Mouse (Mus musculus) kidney, adult 18-20 months (tissue): Measurements from ENCODE around the gene Atg7.
"Not testable (repeated sequence)": the region's sequence is repeated elsewhere in the genome, so short reads cannot be mapped to it uniquely, and the experiment has no call there.

Experiments
- DNase-seq: peaks from one replicate; pipeline ENCODE4 v3.0.0; 2021

Gene Atg7

DNA sequence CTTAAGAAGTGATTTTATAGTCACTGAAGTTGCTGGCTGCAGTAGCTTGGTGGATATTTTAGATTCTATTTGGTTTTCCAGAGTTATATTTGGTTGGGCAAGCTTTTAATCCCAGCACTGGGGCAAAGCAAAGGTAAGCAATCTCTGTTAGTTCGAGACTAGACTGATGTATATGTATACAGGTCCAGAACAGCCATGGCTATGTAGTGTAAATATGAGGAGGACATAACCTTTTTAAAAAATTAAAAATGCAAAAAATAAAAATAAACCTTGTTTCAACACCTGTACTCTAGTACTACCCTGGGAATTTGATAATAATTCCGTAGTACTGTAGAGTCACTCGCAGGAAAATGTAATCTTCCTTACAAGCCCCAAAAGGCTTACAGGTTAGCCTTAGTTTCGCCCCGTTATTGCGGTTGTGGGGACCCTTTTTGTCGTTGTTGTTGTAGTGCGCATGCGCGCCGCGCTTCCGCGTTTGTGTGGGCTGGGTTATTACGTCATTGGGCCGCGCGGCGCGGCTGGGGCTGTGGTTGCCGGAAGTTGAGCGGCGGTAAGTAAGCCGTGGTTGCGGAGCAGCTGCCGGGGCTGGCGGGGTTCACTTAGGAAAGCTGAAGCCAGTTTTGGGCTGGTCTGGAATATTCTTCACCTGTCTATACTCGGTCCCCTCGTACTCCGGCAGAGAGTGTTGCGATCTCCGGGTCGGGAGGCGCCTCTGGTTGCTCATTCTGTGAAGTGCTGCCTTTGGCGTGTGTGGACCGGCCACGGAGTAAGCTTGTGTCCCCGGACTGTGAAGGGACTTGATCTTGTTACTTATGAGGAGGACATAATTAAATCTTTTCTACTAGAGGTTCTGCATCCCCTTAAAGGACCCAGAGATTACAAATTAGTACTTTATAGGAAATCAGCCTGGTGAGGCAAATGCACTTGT is at the start of gene Atg7:
Gene Atg7, plus strand, starts transcription at position 497 of the 928 bp plus-strand sequence.
- DNase-seq, result peak; percentile 94

DNA sequence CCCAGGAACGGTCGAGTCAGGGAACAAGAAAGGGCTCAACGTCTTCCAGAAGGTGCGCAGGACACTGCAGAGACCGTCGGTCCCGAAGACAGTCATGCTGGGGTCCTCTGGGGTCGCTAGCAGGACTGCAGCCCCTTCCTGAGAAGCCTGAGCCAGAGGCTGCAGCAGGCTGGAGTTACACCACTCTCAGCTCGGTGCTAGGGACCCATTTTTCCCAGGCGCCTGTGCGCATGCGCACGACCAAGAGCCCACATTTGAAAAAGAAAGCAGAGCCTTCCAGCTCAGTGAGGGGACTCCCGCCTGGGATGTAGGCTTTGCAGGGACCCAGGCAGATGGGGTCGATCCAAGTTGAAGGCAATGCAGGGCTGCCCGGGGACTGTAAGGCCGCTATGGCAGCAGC is 28.8 kb upstream of the Atg7 start:
- DNase-seq, result peak; percentile 26

GRCm38 (mm10) chr6:114633886-114634285 is 9.0 kb upstream of the Atg7 start:
- DNase-seq, result not testable (repeated sequence)

DNA sequence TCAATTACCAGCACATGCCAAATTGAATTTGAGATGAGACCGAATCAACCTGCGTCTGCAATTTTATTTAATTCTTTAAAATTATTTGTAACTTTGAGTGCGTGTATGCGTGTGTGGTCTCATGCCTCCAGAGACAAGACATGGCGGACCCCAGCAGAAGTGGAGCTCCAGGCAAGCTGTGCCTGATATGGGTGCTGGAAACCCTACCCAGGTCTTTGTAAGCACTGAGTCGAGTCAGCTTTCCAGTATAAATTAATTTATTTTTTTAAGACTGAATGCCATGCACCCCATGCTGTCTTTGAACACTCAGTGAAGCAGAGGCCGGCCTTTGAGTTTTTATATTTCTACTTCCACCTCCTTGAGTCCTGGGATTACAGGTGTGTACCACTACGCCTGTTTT is 819 bp downstream of the Atg7 start:
- DNase-seq, result no peak

- DNase-seq, result no peak
Observed at GRCm38 (mm10) chr6:114644531-114644930, 1.6 kb downstream of the Atg7 start.

- no peak for DNase-seq
Observed at GRCm38 (mm10) chr6:114646201-114646600, 3.3 kb downstream of the Atg7 start.

DNA sequence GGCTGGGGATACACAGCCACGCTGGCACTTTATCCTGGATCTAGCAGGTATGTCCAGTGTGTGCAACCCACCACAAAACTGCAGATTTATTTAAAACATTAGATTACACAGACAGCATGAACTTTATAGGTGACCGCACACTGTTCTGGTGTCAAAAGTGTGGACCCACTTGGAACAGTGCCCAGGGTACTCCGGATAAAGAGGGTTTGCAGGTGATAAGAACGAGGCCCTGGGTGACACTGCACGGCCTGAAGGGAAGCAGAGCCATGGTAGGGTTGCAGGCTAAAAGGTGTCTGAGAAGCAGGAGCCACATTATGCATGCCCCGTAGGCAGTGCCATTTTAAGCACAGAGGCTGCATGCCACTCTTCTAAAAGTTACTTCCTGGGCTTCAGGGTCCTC is 4.1 kb downstream of the Atg7 start:
- no peak for DNase-seq

DNA sequence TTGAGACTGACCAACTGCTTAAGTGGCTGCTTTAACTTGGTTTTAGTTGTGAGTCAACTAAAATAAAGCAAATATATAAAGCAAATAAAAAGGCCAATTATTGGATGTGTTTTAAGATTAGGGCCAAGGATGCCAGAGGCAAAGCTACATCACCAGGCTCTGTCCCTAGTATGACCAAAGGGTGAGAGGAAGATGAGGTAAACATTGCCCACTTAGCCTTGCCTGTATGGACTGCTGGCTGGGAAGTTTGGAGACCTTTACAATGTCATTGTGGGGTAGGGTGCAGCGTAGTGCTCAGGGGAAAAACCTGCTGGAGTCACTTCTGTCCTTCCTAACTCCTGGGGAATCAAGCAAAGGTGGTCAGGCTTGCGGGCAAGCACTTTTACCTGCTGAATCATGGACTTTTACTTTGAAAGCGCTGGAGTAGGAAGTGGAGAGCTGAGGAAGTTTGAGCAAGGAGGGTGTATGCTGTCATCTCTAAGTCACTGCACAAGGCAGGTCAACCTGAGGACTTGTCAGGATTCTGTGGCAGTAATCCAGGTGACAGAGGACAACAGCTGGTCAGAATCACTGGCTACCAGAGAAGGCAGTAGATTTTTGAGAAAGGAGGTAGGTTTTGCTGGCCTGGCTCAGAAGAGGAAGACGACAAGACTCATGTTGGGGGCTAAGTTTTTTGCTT is 5.6 kb downstream of the Atg7 start:
- DNase-seq, result no peak

DNA sequence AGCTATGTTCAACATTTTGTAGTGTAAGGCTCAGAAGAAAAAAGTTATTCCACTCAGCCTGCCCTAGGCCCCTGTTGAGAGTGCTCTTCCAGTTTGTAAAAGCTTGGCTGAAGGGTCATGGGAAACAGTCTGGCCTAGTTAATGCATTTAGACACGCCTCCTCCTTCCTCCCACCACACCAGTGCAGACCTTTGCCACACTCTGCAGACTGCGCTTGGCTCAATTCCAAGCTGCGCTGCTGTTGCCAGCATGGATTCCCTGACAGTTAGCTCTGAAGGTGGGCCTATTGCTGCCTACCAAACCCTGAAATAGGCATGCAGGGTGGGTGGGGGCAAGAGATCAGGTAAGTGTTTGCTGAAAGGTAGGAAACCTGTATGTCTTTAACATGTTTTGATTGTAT is 9.3 kb downstream of the Atg7 start:
- DNase-seq, result no peak

DNA sequence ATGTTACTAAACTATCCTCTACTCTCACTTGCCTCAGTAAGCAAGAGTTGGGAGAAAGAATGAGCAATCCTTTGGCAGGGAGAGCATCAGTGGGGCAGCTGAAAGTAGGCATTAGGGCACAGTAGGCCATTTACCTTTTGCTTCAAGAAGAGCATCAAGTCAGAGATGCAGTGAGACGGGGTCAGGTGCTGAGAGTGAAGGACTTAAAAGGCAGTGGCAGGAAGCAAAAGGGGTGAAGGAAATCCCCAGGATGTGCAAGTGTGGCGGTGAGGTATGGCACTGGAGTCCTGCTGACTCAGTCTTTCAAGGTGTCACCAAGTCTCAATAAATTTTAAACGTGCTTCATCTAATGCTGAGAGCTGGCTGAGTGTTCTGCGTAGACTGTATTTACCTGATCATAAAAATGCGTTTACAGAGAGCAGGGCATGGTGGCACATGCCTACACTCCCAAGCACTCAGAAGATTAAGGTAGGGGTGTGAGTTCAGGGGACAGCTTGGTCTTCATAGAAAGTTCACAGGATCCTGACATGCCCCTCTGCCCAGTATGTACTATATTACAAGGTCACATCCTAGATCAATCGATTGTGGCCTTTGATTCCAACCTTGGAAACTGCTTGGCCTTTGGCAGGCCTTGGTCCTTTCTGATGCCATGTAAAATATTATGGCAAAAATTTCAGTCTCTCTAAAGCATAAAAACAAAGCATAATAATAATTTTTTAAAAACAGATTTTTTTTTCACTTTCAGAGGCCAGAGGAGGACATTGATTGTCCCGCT is 14.1 kb downstream of the Atg7 start:
- no peak for DNase-seq

DNA sequence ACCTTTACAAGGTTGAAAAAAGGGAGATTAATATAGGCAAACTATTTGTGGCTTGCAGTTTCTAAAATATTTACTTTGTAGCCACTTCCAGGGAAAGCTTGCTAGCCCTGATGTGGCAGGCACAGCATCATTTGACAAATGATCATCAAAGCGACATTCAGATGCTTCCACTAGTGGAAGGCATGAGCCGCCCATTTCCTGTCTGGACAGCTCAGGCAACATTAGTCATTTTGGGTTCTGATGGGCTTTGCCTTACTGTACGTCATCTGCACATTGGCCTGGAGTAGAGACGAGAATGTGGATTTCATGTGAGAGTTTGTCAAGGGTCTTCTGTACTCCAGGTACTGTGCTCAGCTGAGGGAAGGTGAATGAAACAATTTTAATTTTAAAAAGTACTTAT is 14.9 kb downstream of the Atg7 start:
- no peak for DNase-seq

- DNase-seq, result no peak
Observed at GRCm38 (mm10) chr6:114659278-114659991, 16.5 kb downstream of the Atg7 start.

DNA sequence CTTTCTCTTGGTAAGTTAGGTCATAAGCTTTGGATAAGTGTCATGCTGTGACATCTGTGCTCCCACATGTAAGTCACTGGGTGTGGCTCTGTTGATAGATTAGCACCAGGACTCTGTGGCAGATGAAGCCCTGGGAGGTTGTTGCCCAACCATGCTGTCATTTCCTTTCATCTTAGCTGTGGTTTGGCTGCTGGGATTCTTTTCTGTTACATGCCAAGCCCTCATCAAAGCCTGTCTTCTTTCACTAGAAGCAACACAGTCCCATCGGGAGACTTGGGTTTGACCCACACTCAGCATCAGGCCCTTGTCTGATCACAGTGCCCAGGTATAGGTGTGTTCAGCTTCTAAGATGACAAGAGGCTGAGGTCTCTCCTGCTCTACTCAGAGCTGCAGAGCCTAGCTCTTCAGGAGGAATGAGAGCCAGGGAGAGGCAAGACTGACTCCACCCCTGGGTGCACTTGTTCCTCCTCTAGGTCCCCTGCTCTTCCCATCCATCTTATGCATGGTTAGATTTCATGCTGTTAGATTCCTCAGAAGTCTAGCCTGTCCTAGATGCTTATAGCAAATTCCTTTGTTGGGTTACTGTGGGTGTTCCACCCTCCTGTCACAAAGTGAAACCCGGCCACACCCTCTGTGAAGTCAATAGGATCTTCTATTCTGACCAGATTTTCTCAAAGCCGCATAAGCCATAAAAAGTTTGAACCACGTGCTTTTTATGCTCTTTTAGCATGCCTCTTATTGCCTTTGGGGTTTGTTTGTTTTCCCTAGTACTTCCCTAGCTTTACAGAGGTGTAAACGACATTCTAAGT is 17.3 kb downstream of the Atg7 start:
- DNase-seq, result no peak

GRCm38 (mm10) chr6:114663707-114664106 is 20.8 kb downstream of the Atg7 start:
- DNase-seq, result no peak

DNA sequence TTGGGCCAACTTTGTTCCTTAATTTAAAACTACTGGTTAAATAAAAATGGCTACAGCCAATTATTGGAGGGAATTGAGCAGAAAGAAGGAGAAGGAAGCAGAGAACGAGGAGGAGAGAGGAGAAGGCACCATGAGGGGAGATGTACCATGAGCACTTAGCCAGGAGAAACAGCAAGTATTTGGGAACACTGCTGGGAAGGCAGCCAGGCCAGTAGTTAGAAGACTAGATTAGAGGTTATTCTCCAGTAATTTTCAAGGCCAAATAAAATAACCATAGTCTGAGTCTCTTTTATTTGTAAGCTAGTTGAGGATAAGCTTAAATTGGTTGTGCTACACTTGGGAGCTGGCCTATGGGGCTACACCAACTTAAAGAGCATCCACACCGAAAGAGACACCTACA is 21.8 kb downstream of the Atg7 start:
- DNase-seq, result no peak

DNA sequence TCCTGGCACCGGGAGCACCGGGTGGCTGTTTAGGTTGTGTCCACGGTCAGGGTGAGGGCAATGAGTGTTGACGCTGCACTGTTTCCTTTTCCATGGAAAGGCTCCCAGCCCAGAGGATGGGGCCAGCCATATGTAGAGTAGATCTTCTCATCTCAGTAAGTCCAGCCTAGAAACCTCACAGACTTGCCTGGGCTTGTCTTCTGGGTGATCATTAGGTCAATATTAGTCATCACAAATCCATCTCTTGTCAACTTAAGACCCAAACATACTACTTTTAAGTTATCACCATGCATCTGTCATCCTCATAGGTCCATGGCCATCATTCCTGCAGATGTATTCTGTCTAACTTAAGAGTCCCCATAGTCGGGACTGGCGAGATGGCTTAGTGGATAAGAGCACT is 24.6 kb downstream of the Atg7 start:
- no peak for DNase-seq

- no peak for DNase-seq
Observed at GRCm38 (mm10) chr6:114674771-114675170, 31.9 kb downstream of the Atg7 start.

DNA sequence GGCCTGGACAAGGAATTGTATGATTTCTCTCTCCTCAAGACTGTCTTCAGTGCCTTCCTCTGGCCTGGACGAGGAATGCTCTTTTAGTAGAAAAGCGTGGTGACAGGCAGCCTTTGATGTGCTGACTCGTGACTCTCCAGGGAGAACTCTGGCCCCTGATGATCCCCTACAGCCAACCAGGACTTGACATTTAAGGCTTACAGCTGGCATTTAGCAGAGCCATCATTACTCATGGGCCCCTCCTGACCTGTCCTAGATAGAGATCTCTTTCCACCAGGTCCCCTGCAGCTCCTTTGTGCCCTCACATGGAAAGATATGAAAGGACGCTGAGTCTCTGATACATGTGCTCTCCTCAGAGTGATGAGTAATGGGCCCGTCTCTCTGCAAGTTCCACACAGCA is 33.2 kb downstream of the Atg7 start:
- DNase-seq, result no peak

DNA sequence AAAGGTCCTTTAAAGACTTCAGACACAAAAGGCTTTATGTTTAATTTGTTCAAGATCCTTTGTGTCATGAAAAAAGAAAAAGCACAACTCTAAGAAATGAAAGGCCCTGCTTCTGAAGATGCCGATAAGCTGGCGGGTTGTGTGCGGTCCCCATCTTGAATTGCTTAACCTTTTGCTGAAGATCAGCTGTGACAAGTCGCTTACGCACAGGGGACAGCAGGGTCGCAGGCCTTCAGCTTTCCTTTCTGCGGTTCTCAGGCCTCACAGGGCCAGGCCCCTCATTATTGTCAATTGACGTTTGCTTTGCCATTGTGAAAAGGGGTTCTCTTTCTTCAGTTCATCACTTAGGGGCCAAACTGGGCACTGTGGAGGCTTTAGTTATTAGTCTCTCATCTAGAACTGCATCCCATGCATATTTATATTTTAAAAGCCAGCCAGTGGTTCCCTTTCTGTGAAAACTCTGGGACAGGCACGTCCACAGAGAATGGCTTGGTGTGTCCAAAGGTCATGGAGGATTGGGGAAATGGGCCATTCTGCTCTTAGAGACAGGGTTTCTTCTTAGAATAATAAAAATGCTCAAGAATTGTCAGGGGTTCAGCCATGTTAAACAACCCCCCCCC is 39.3 kb downstream of the Atg7 start:
- no peak for DNase-seq

DNA sequence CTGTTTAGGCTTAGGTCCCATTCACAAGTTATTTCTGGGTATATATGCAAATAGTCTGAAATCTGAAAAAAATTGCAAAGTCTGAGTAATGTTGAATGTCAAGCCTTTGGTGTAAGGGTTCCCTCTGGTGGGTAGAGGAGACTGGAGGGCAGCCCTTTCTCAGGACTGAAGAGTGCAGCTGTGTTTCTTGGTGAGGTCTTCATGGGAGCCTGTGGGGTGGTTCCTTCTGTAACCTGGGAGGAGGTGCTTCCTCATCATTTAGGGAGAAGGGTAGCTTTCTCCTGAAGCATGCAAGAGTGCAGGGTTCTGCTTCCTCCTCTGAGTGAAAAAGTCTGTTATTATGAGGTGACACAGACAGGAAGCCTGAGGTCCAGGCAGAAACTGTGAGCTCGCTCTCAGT is 40.8 kb downstream of the Atg7 start:
- no peak for DNase-seq

DNA sequence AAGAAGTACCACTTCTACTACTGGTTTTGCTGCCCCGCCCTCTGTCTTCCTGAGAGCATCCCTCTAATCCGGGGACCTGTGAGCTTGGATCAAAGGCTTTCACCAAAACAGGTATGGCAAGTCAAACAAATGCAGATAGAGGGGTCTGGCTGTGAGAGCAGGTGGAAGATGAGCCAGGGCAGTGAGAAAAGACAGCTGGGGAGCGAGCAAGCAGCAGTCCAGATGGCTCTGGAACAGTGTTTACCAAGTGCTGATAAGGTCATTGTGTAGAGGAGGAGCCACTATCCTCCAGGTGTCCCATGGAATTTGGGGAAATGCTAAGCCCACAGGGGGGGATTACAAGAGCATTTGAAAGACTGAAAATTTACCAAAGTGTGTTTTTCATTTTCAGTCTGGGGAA is 41.5 kb downstream of the Atg7 start:
- DNase-seq, result no peak

GRCm38 (mm10) chr6:114685412-114685811 is 42.5 kb downstream of the Atg7 start:
- no peak for DNase-seq
